In the genomic region with DNA sequence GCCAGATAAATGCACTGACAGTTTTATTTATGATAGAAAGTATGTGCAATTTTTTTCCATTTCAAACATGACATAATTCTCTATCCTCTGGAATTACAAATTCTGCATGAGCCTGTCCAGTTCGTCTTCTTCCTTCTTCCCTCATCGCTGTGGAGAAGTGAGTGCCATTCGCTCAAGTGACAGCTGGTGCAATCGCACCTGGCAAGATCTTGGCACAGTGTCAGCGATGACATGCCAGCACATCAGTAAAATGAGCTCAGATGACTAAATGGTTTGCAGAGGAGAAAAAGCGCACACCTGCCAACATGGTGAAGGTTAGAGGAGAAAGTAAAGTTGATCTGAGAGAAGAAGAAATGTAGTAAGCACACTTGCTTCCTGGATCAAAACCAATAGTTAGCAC, we compare ENCODE assay signal across 1 mouse cellular context.
TF ChIP-seq lines count a peak whose summit lies in the region.

No protein-coding gene starts in this region.

TF ChIP-seq in myocyte, 11 proteins besides CTCF, POLR2A, EP300 and RAD21 (continued from another document):
- peak in 1 of 3 experiments; percentile 71 for TF ChIP-seq MYOG (IDR thresholded peaks at IDR 0.05; ENCODE audit: control insufficient read depth in 1 of 3, insufficient read depth in 1 of 3, insufficient read length in 2 of 3, low read depth in 2 of 3)
